Mouse (Mus musculus) spleen, adult 2 months (tissue): Measurements from ENCODE around the gene Coa3.

ENCODE experiments used
- CTCF ChIP-seq: fragments of 200-500 bp; IDR thresholded peaks from 2 replicates; pipeline ENCODE4 v1.5.1; 2011; ENCODE audit warnings: mild to moderate bottlenecking, inconsistent platforms; ENCODE audit not compliant: insufficient read depth, insufficient read length, insufficient replicate concordance; ENCODE audit errors: extremely low read depth
- POLR2A ChIP-seq: fragments of 200-500 bp; IDR thresholded peaks from 2 replicates; pipeline ENCODE4 v1.6.1; 2011; ENCODE audit warnings: low read depth, low read length, inconsistent platforms

DNA sequence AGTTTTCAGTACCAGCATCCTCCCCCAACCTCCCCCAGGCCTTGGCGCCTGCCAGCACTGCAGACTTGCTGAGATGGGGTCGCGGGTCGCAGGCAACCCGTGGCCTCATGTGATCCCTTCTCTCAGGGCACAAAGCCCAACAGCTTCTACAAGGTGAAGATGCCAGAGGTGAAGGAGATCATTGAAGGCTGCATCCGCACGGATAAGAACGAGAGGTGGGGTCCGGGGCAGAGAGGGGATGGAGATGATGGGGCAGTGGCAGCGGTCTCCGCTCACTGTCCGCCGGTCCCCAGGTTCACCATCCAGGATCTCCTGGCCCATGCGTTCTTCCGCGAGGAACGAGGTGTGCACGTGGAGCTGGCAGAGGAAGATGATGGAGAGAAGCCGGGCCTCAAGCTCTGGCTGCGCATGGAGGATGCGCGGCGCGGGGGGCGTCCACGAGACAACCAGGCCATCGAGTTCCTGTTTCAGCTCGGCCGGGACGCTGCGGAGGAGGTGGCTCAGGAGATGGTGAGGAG, 13.9 kb downstream of the Coa3 start:
- TF ChIP-seq CTCF (no peak), POLR2A (no peak)
